Mouse (Mus musculus) stomach, embryonic 14.5 days (tissue): ENCODE data around the gene Spata3. TPM values are rescaled to one million over a fixed set of nuclear protein-coding genes. Genes with fewer than 3 reads are reported as not detected.
A peak's percentile ranks its signal among the peaks of the same experiment; 100 is the strongest.

ENCODE experiments used
- ATAC-seq: fragments of 200-750 bp; cut with Nextera tagmentation; 2 replicates; pipeline ENCODE4 v1.8.0; 2017; ENCODE audit warnings: low read depth, moderate TSS enrichment; ENCODE audit not compliant: insufficient number of reproducible peaks, insufficient read depth, low FRiP score
- H3K27ac ChIP-seq: fragments of 300-500 bp; sonication (generic); 2 replicates; pipeline ENCODE4 v1.5.1; 2014; ENCODE audit warnings: mild to moderate bottlenecking, low read length, moderate library complexity, mixed read lengths
- H3K27me3 ChIP-seq: fragments of 300-500 bp; sonication (generic); 2 replicates; pipeline ENCODE4 v1.6.1; 2014; ENCODE audit warnings: low read length, control low read depth, mixed read lengths; ENCODE audit not compliant: control insufficient read depth, insufficient read depth
- H3K36me3 ChIP-seq: fragments of 300-500 bp; sonication (generic); 2 replicates; pipeline ENCODE4 v1.6.1; 2014; ENCODE audit warnings: mild to moderate bottlenecking, control low read depth, low read length, moderate library complexity, mixed read lengths; ENCODE audit not compliant: control insufficient read depth, insufficient read depth
- H3K4me1 ChIP-seq: fragments of 300-500 bp; sonication (generic); 2 replicates; pipeline ENCODE4 v1.6.1; 2014; ENCODE audit warnings: low read length, control low read depth, mixed read lengths; ENCODE audit not compliant: control insufficient read depth, insufficient read depth
- H3K4me2 ChIP-seq: fragments of 300-500 bp; sonication (generic); replicated peaks from 2 replicates; pipeline ENCODE4 v1.6.1; 2014; ENCODE audit warnings: low read depth, low read length, control low read depth
- H3K4me3 ChIP-seq: fragments of 300-500 bp; sonication (generic); 2 replicates; pipeline ENCODE4 v1.5.1; 2014; ENCODE audit warnings: low read depth, low read length, control low read depth
- H3K9ac ChIP-seq: fragments of 300-500 bp; sonication (generic); replicated peaks from 2 replicates; pipeline ENCODE4 v1.6.1; 2014; ENCODE audit warnings: low read depth, mild to moderate bottlenecking, control low read depth, low read length, moderate library complexity, mixed read lengths
- H3K9me3 ChIP-seq: fragments of 300-500 bp; sonication (generic); 2 replicates; pipeline ENCODE4 v1.6.1; 2016; ENCODE audit warnings: low read depth, low read length, control low read depth; ENCODE audit not compliant: control insufficient read depth
- WGBS: fragments of 180-500 bp; shearing (Covaris S2); extraction: QIAGEN DNeasy Blood & Tissue Kit; methylation state at CpG from one replicate; pipeline ENCODE4 v1.1.7; 2014; 5-methylcytosine and 5-hydroxymethylcytosine counted together
- polyA plus RNA-seq: library from polyadenylated mRNA; unstranded; fragments of >200 nt; fragmentation: Nextera tagmentation; extraction: Ambion mirVana; gene quantifications from 2 replicates; pipeline ENCODE4 v1.2.1, GENCODE M21; 2014

The Spata3 gene
- polyA plus RNA-seq, 1 experiment from 2014 or later, result not detected

- H3K4me1 ChIP-seq, result peaks cover 3% of the 10 kb centered on the region; the same call in 1 of the 2 replicates
- H3K36me3 ChIP-seq, result no peaks in the 10 kb centered on the region
- 63% methylated on average over 4 of the region's 4 CpGs for WGBS
- H3K27ac ChIP-seq, result no peak overlapping the region
- no peaks in the 10 kb centered on the region for H3K9me3 ChIP-seq
- no peak overlapping the region for H3K9ac ChIP-seq
- 0 out of 2 replicates have a peak overlapping the region, but pooled peaks have one; percentile 98 for H3K4me2 ChIP-seq
- no peak for ATAC-seq
- no peak overlapping the region for H3K4me3 ChIP-seq
- peaks cover 20% of the 10 kb centered on the region; the same call in 1 of the 2 replicates for H3K27me3 ChIP-seq
Observed at GRCm38 (mm10) chr1:86045056-86045455, 28.4 kb downstream of the Spata3 start.

- H3K27ac ChIP-seq, result no peak within 1 kb of the TSS
Observed at GRCm38 (mm10) chr1:86045848-86046805, 29.5 kb downstream of the Spata3 start, which contains the start of gene 2810459M11Rik. Gene 2810459M11Rik (plus strand): TSS chr1:86045863.

GRCm38 (mm10) chr1:86046833-86047563 is 30.4 kb downstream of the Spata3 start:
- Histone ChIP-seq H3K4me2 (peak overlapping the region; percentile 98), H3K4me1 (peaks cover 3% of the 10 kb centered on the region; the same call in 1 of the 2 replicates), H3K9me3 (no peaks in the 10 kb centered on the region), H3K9ac (no peak overlapping the region; the same call in 1 of the 2 replicates), H3K36me3 (no peaks in the 10 kb centered on the region), H3K4me3 (peak overlapping the region; percentile 54), H3K27me3 (peaks cover 20% of the 10 kb centered on the region; the same call in 1 of the 2 replicates), H3K27ac (no peak overlapping the region)
- WGBS, result 11% methylated on average over 24 of the region's 24 CpGs
- no peak for ATAC-seq

More at GRCm38 (mm10) chr1:86045848-86046805, 29.5 kb downstream of the Spata3 start, which contains the start of gene 2810459M11Rik:
- H3K36me3 ChIP-seq, result no peaks in the 10 kb centered on the region
- H3K4me2 ChIP-seq, result peak within 1 kb of the TSS; percentile 98
- H3K4me1 ChIP-seq, result peaks cover 3% of the 10 kb centered on the region; the same call in 1 of the 2 replicates
- H3K9me3 ChIP-seq, result no peaks in the 10 kb centered on the region
- H3K4me3 ChIP-seq, result peak within 1 kb of the TSS; percentile 54
- H3K9ac ChIP-seq, result peak within 1 kb of the TSS; percentile 18; the same call in 1 of the 2 replicates
- 1% methylated on average over 84 of the region's 110 CpGs for whole genome bisulfite sequencing
- ATAC-seq, result peak; percentile 67
- peaks cover 20% of the 10 kb centered on the region; the same call in 1 of the 2 replicates for H3K27me3 ChIP-seq

GRCm38 (mm10) chr1:86048231-86048630 is 31.6 kb downstream of the Spata3 start:
- H3K4me2 ChIP-seq, result no peak overlapping the region
- ATAC-seq, result no peak
- H3K9ac ChIP-seq, result no peak overlapping the region
- no peaks in the 10 kb centered on the region for H3K36me3 ChIP-seq
- H3K27ac ChIP-seq, result no peak overlapping the region
- no peak overlapping the region for H3K4me3 ChIP-seq
- H3K4me1 ChIP-seq, result peaks cover 3% of the 10 kb centered on the region; the same call in 1 of the 2 replicates
- H3K27me3 ChIP-seq, result peaks cover 18% of the 10 kb centered on the region; the same call in 1 of the 2 replicates
- no peaks in the 10 kb centered on the region for H3K9me3 ChIP-seq
- 72% methylated on average over 4 of the region's 4 CpGs for WGBS

- no peak overlapping the region for H3K4me2 ChIP-seq
- peaks cover 18% of the 10 kb centered on the region; the same call in 1 of the 2 replicates for H3K27me3 ChIP-seq
- H3K4me1 ChIP-seq, result peaks cover 3% of the 10 kb centered on the region; the same call in 1 of the 2 replicates
- H3K36me3 ChIP-seq, result no peaks in the 10 kb centered on the region
- H3K9me3 ChIP-seq, result no peaks in the 10 kb centered on the region
- H3K4me3 ChIP-seq, result no peak overlapping the region
- H3K27ac ChIP-seq, result no peak overlapping the region
- no peak for ATAC-seq
- 85% methylated on average over 3 of the region's 3 CpGs for WGBS
- H3K9ac ChIP-seq, result no peak overlapping the region
Observed at GRCm38 (mm10) chr1:86048744-86049143, 32.1 kb downstream of the Spata3 start.

- H3K27ac ChIP-seq, result no peak overlapping the region
- H3K27me3 ChIP-seq, result no peaks in the 10 kb centered on the region
- H3K4me2 ChIP-seq, result no peak overlapping the region
- no peak overlapping the region for H3K9ac ChIP-seq
- H3K9me3 ChIP-seq, result no peaks in the 10 kb centered on the region
- no peak for ATAC-seq
- 77% methylated on average over 12 of the region's 12 CpGs for WGBS
- H3K4me3 ChIP-seq, result no peak overlapping the region
- no peaks in the 10 kb centered on the region for H3K36me3 ChIP-seq
- no peaks in the 10 kb centered on the region for H3K4me1 ChIP-seq
Observed at GRCm38 (mm10) chr1:86053198-86053921, 36.7 kb downstream of the Spata3 start.

GRCm38 (mm10) chr1:86054943-86055342 is 38.3 kb downstream of the Spata3 start:
- Histone ChIP-seq H3K27ac (no peak overlapping the region), H3K9me3 (no peaks in the 10 kb centered on the region), H3K4me1 (no peaks in the 10 kb centered on the region), H3K9ac (no peak overlapping the region), H3K4me2 (no peak overlapping the region), H3K4me3 (no peak overlapping the region), H3K27me3 (no peaks in the 10 kb centered on the region), H3K36me3 (no peaks in the 10 kb centered on the region)
- ATAC-seq, result no peak
- 55% methylated on average over 3 of the region's 3 CpGs for WGBS
